ENCODE assay signal across 21 mouse cellular contexts in genomic region chr9:64436121-64436520, GRCm38 (mm10). TPM values are rescaled to one million over a fixed set of nuclear protein-coding genes. Genes with fewer than 3 reads are reported as not detected.
A peak's percentile ranks its signal among the peaks of the same experiment; 100 is the strongest.
DNase-seq lines count a peak whose midpoint lies in the region; ATAC-seq and TF ChIP-seq lines count a peak whose summit lies in the region.
"Had no signal": no experiment of that assay in that cellular context is flagged by ENCODE, and none has a peak within 500 bp of the region (broad histone marks: within the 10 kb centered on the region; RNA-seq: fewer than 3 reads in every experiment).

No protein-coding gene starts in this region.

- no peaks in the 10 kb centered on the region for H3K36me3 ChIP-seq in midbrain, embryonic 11.5 days (ENCODE audit: control insufficient read depth, insufficient read depth, low read length)
- H3K36me3 ChIP-seq in midbrain, embryonic 16.5 days (ENCODE audit: control insufficient read depth, insufficient read depth, low read length), result no peaks in the 10 kb centered on the region
- H3K36me3 ChIP-seq: G1E had no signal

- ATAC-seq in midbrain, embryonic 11.5 days (ENCODE audit: low FRiP score), result no peak
- ATAC-seq in midbrain, embryonic 16.5 days, result no peak
- ATAC-seq: activated CD4-positive, CD25-positive, alpha-beta regulatory T cell, adult 4 months; CD4-positive, CD25-positive, alpha-beta regulatory T cell, adult 4 months; Patski had no signal

- 45% methylated on average over 2 of the region's 2 CpGs for WGBS in cerebellum, adult 2 months
- 50% methylated on average over 2 of the region's 2 CpGs for WGBS in midbrain, embryonic 11.5 days
- 59% methylated on average over 2 of the region's 2 CpGs for WGBS in midbrain, embryonic 16.5 days

- H3K4me3 ChIP-seq in cerebellum, adult 2 months (replicated peaks; ENCODE audit: insufficient read depth, low read depth, low read length), result no peak overlapping the region
- H3K4me3 ChIP-seq in midbrain, embryonic 11.5 days (ENCODE audit: low read depth, low read length), result no peak overlapping the region
- no peak overlapping the region for H3K4me3 ChIP-seq in midbrain, embryonic 16.5 days (ENCODE audit: low read depth, low read length)

- H3K4me1 ChIP-seq in cerebellum, adult 2 months (ENCODE audit: control insufficient read depth, insufficient read depth, low read length), result peaks cover 19% of the 10 kb centered on the region
- no peaks in the 10 kb centered on the region for H3K4me1 ChIP-seq in midbrain, embryonic 11.5 days (ENCODE audit: control insufficient read depth, insufficient read depth, low read length)
- H3K4me1 ChIP-seq in midbrain, embryonic 16.5 days (ENCODE audit: control insufficient read depth, insufficient read depth, low read length), result no peaks in the 10 kb centered on the region

- no peak overlapping the region for H3K4me2 ChIP-seq in midbrain, embryonic 11.5 days
- no peak overlapping the region for H3K4me2 ChIP-seq in midbrain, embryonic 16.5 days (ENCODE audit: low read length)

- H3K27ac ChIP-seq in cerebellum, adult 2 months (ENCODE audit: insufficient read depth, low read length), result peak overlapping the region; percentile 19; the same call in 1 of the 2 replicates
- H3K27ac ChIP-seq in midbrain, embryonic 11.5 days (ENCODE audit: low read depth, low read length), result no peak overlapping the region
- H3K27ac ChIP-seq in midbrain, embryonic 16.5 days (ENCODE audit: low read length), result no peak overlapping the region

- no peaks in the 10 kb centered on the region for H3K27me3 ChIP-seq in cerebellum, adult 2 months (ENCODE audit: control insufficient read depth, insufficient read depth, low read length)
- no peaks in the 10 kb centered on the region for H3K27me3 ChIP-seq in midbrain, embryonic 11.5 days (ENCODE audit: control insufficient read depth, insufficient read depth, low read length)
- H3K27me3 ChIP-seq in midbrain, embryonic 16.5 days (ENCODE audit: control insufficient read depth, insufficient read depth, low read depth, low read length), result no peaks in the 10 kb centered on the region
- H3K27me3 ChIP-seq: CH12.LX, Patski had no signal

- intact Hi-C loops in heart, postnatal 25 days (cut with DNase I), result no loop called here

- no peak overlapping the region for H3K9ac ChIP-seq in midbrain, embryonic 11.5 days (ENCODE audit: low read length)
- H3K9ac ChIP-seq in midbrain, embryonic 16.5 days (ENCODE audit: low read depth, low read length), result no peak overlapping the region

- no peaks in the 10 kb centered on the region for H3K9me3 ChIP-seq in midbrain, embryonic 11.5 days (ENCODE audit: control insufficient read depth, low read length)
- no peaks in the 10 kb centered on the region; the same call in 1 of the 2 replicates for H3K9me3 ChIP-seq in midbrain, embryonic 16.5 days (replicated peaks; ENCODE audit: control insufficient read depth, low read length, poor library complexity, severe bottlenecking)

- no peak for TF ChIP-seq CTCF in cerebellum, adult 2 months (IDR thresholded peaks at IDR 0.05; ENCODE audit: borderline replicate concordance, insufficient read depth, low read depth, low read length)

- TF ChIP-seq POLR2A in cerebellum, adult 2 months (IDR thresholded peaks at IDR 0.05; ENCODE audit: borderline replicate concordance, insufficient read depth, low read length), result no peak

- peak in 1 of 2 experiments; percentile 17 for DNase-seq in cerebellum, adult 2 months
- DNase-seq in cerebellum, adult 8-10 months, result no peak
- DNase-seq in heart, adult 11 months, result peak; percentile 62
- DNase-seq in heart, postnatal 25 days (ENCODE audit: low spot score), result no peak
- peak; percentile 53 for DNase-seq in midbrain, embryonic 11.5 days (ENCODE audit: low spot score, missing footprints)
- DNase-seq: adrenal gland, adult 2 months; adrenal gland, adult 8-10 months; adrenal gland, postnatal 10 days; adrenal gland, postnatal 14 days; adrenal gland, postnatal 25 days; adrenal gland, postnatal 36 days; B cell, adult 2 months; cerebellum, adult 11 months; cerebellum, adult 11-12 months; cerebellum, adult 18-20 months had no signal

RNA-seq across cellular contexts. Expression of gene Megf11, which starts 50.7 kb away (rescaled TPM):
- polyA plus RNA-seq in cerebellum, adult 2 months (2012; rRNA removed), result 66.9 and 85.2 TPM in 2 replicates
- 1 to 10 TPM in 1 of 2 experiments, under 1 TPM in 1; 0.96 to 2.0 TPM for total RNA-seq in heart, postnatal 25 days (2021)
- polyA plus RNA-seq in midbrain, embryonic 11.5 days (2014; fragmentation: Nextera tagmentation; extraction: Ambion mirVana), result 2.6 and 3.1 TPM in 2 replicates
- 20.5 and 21.3 TPM in 2 replicates for polyA plus RNA-seq in midbrain, embryonic 16.5 days (2015; fragmentation: Nextera tagmentation; extraction: Ambion mirVana)

Comparison
In these comparisons a context has a peak if more than half of its experiments do, and no peak if none do; other contexts are left out.
1. DNase-seq: peak in heart, adult 11 months (single experiment) and midbrain, embryonic 11.5 days (single experiment); none in cerebellum, adult 8-10 months (single experiment) and heart, postnatal 25 days (single experiment).